Mouse (Mus musculus) embryonic fibroblast, embryonic 13.5 days (primary cell): ENCODE results near the gene Slc30a10. TPM values are rescaled to one million over a fixed set of nuclear protein-coding genes. Genes with fewer than 3 reads are reported as not detected.

Experiments used
- H3K27ac ChIP-seq: 2 replicates; pipeline ENCODE4 v1.5.1; 2012; ENCODE audit warnings: low read length, control low read depth, inconsistent platforms; ENCODE audit not compliant: insufficient read depth
- H3K4me1 ChIP-seq: 2 replicates; pipeline ENCODE4 v1.6.1; 2011; ENCODE audit warnings: low read length; ENCODE audit not compliant: control insufficient read depth, insufficient read depth
- H3K4me3 ChIP-seq: 2 replicates; pipeline ENCODE4 v1.5.1; 2011; ENCODE audit warnings: mild to moderate bottlenecking, control low read depth, low read length; ENCODE audit not compliant: insufficient read depth
- CTCF ChIP-seq: IDR thresholded peaks from 2 replicates; pipeline ENCODE4 v1.5.1; 2011; ENCODE audit warnings: mild to moderate bottlenecking, control low read depth, low read length, moderate library complexity, borderline replicate concordance; ENCODE audit not compliant: insufficient read depth
- POLR2A ChIP-seq: IDR thresholded peaks from 2 replicates; pipeline ENCODE4 v1.6.1; 2011; ENCODE audit warnings: low read depth, mild to moderate bottlenecking, control low read depth, low read length, moderate library complexity
- polyA plus RNA-seq: library from polyadenylated mRNA; stranded (reverse); fragments of >200 nt; gene quantifications from 2 replicates; pipeline ENCODE4 v1.2.4, GENCODE M21; 2011; ENCODE audit warnings: low read depth; ENCODE audit not compliant: missing spikeins, insufficient read length

The Slc30a10 gene
- not detected in 2 replicates for polyA plus RNA-seq

- no peak for TF ChIP-seq POLR2A
- TF ChIP-seq CTCF = no peak
- Histone ChIP-seq H3K4me1 (no peaks in the 10 kb centered on the region), H3K4me3 (peak within 1 kb of the TSS; percentile 20), H3K27ac (no peak within 1 kb of the TSS)
Measured at GRCm38 (mm10) chr1:185454575-185454954, at the start of gene Slc30a10. Gene Slc30a10, plus strand, starts transcription at chr1:185454848.

DNA sequence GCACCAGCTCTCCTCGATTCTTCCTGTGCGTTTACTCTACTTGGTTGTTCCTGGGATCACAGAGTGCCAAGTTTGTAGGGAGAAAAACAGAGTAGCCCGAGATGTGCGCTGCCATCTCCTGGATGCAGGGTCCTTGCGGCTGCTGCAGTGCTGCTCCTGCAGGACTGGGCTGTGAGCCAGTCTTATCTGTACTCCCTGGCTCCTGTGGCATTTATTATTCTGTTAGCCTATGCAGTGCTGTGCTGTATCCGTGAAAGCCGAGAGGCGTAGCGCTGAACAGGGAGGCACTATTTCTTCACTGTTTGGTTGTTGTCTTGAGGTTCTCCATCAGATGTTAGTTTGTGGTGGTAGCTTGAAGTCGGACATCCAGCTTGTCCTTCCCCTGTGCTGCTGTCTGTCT lies 48.7 kb upstream of the Slc30a10 start:
- no peak overlapping the region for H3K27ac ChIP-seq
- H3K4me3 ChIP-seq = no peak overlapping the region
- peaks cover 7% of the 10 kb centered on the region for H3K4me1 ChIP-seq
- TF ChIP-seq CTCF (no peak), POLR2A (no peak)

DNA sequence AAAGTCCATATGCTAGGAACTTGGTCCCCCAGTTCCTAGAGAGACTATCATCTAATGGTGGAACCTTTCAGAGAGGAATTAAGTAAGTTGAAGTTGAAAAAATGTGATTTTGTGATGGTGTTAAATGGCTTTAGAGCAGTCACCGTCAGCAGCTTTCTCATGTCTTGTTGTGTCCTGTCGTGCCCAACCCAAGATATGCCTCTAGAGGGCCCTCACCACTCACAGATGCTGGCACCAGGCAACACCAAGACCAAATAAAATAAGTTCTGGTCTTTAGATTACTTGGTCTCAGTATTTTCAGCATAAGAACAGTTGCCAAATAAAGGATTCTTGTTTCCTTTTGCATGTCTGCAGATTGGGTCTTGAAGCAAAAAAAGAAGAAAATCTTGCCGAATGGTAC lies 44.8 kb upstream of the Slc30a10 start:
- H3K27ac ChIP-seq = no peak overlapping the region
- no peaks in the 10 kb centered on the region for H3K4me1 ChIP-seq
- TF ChIP-seq POLR2A (no peak), CTCF (no peak)
- no peak overlapping the region for H3K4me3 ChIP-seq

DNA sequence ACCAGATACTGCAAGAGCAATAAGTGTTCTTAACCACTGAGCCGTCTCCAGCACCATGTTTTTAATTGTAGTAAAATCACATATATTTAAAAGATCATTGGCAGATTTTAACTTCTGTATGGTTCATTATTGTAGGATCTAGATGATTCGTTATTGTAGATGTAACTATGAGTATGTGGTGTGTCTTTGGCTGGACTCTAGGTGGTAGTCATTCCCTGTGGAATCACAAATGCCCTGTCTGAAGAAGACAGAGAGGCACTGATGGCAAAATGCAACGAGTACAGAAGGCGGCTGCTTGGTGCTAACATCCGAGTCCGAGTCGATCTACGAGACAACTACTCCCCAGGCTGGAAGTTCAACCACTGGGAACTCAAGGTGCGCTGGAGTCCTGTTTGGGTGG lies 36.6 kb upstream of the Slc30a10 start:
- Histone ChIP-seq H3K4me1 (no peaks in the 10 kb centered on the region), H3K27ac (no peak overlapping the region), H3K4me3 (no peak overlapping the region)
- TF ChIP-seq CTCF = no peak
- TF ChIP-seq POLR2A = no peak

- Histone ChIP-seq H3K27ac (no peak overlapping the region), H3K4me1 (no peaks in the 10 kb centered on the region), H3K4me3 (no peak overlapping the region)
- no peak for TF ChIP-seq POLR2A
- no peak for TF ChIP-seq CTCF
Measured at GRCm38 (mm10) chr1:185419805-185420204, 34.8 kb upstream of the Slc30a10 start.

DNA sequence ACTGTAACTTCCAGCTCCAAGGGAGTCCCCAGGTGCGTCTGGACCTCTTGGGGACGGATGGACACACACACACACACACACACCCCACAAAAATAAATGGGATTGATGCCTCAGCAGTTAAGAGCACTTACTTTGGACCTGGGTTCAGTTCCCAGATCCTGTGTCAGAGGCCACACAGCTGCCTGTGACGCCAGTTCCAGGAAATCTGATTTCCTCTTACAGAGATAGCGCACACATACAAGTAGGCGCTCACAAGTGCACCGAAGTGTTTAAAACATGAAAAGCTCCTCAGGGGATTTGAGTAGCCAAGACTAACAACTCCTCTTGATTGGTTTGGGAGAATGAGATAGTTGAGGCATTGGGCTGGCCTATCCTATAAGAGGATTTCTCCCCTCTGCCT lies 33.9 kb upstream of the Slc30a10 start:
- Histone ChIP-seq H3K4me3 (no peak overlapping the region), H3K27ac (no peak overlapping the region), H3K4me1 (no peaks in the 10 kb centered on the region)
- TF ChIP-seq POLR2A (no peak), CTCF (no peak)

DNA sequence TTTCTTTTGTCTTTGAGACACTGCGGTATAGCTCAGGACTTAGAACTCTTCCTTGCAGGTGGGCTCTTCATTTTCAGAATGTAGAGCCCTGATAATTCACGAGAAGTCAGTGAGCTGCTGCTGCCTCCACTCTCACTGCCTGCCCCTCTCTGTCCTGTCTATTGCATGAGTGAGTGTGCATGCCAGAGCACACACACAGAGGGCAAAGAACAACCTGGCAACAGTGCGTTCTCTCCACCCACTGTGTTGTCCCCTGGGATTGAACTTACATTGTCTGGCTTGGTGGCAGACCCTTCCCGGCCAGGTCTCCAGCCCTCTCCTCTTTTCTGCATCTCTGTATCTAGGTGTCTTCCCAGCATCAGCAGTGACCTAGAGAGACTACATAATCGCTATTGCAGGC lies 28.1 kb upstream of the Slc30a10 start:
- H3K4me1 ChIP-seq = no peaks in the 10 kb centered on the region
- H3K27ac ChIP-seq = no peak overlapping the region
- no peak for TF ChIP-seq POLR2A
- TF ChIP-seq CTCF = no peak
- H3K4me3 ChIP-seq = no peak overlapping the region

GRCm38 (mm10) chr1:185430488-185430887 lies 24.2 kb upstream of the Slc30a10 start:
- TF ChIP-seq POLR2A (no peak), CTCF (no peak)
- Histone ChIP-seq H3K4me3 (no peak overlapping the region), H3K4me1 (no peaks in the 10 kb centered on the region), H3K27ac (no peak overlapping the region)

DNA sequence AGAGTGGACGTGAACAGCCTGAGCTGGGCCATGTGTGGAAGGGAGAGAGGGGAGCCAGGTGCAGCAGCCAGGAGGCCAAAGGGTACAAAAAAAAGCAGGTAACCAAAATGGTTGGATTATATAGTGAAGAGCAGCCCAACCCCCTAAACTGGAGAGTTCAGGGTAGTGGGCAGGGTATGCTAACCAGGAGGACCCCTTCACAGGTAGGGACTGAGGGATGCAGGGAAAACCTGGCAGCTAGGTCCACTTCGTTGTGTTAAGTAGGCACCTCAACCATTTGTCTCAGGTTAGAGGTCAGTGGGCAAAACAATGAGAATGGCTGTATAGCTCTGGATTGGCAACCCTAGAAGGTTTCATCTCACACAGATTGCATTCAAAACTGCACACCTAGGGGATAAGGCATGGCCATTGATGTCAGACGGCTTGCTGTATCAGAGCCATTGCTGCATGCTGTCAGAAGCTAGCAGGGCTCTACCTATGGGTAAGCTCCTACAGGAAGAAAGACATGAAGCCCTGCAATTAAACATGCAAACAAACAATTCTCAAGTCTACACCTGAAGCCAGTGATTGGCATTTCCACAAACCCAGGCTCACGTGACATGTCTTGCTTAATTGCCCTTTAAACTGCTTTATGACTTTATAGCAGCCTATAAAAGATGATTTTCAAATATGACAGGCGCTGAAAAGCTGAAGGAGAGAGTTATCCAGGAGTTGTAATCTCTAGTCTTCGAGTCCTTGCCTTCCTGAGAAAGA lies 23.2 kb upstream of the Slc30a10 start:
- H3K27ac ChIP-seq = no peak overlapping the region

DNA sequence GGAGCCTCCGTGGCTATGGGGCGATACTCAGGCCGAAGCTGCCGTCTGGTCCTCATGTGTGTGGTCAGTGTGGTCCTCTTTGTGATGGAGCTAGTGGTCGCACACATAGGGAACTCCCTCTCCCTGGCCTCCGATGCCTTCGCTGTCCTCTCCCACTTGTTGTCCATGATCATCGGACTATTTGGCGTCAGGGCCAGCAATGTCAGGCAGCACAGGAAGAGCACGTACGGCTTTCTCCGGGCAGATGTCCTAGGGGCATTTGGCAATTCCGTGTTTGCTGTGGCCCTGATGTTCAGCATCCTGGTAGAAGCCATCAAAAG lies 22.7 kb upstream of the Slc30a10 start:
- no peak for TF ChIP-seq POLR2A
- no peak for TF ChIP-seq CTCF
- H3K27ac ChIP-seq = no peak overlapping the region
- no peaks in the 10 kb centered on the region for H3K4me1 ChIP-seq
- H3K4me3 ChIP-seq = no peak overlapping the region

More for the DNA sequence above, 23.2 kb upstream of the Slc30a10 start:
- H3K4me1 ChIP-seq = no peaks in the 10 kb centered on the region
- no peak overlapping the region for H3K4me3 ChIP-seq
- no peak for TF ChIP-seq POLR2A
- no peak for TF ChIP-seq CTCF

- Histone ChIP-seq H3K4me1 (no peaks in the 10 kb centered on the region), H3K27ac (no peak overlapping the region), H3K4me3 (no peak overlapping the region)
- TF ChIP-seq CTCF = no peak
- TF ChIP-seq POLR2A = no peak
Measured at GRCm38 (mm10) chr1:185433112-185433511, 21.5 kb upstream of the Slc30a10 start.
